Mouse (Mus musculus) kidney, postnatal 4 days (tissue): ENCODE measurements at regions not wholly inside any gene's neighbourhood (a gene's known extent, or its start where the extent isn't known, plus 50 kb on each side); places are given as distances from the start of the nearest gene placed in this dataset.

Source experiments
- DNase-seq, 2 experiments: peaks; one replicate each; pipeline ENCODE4 v3.0.0; 2021; ENCODE audit warnings: mixed read lengths in 2 of 2

GRCm38 (mm10) chr8:78877423-78877822 is 56.5 kb upstream of the Lsm6 start:
- no peak for DNase-seq

GRCm38 (mm10) chr8:78889708-78890107 is 68.8 kb upstream of the Lsm6 start:
- DNase-seq, result no peak

DNA sequence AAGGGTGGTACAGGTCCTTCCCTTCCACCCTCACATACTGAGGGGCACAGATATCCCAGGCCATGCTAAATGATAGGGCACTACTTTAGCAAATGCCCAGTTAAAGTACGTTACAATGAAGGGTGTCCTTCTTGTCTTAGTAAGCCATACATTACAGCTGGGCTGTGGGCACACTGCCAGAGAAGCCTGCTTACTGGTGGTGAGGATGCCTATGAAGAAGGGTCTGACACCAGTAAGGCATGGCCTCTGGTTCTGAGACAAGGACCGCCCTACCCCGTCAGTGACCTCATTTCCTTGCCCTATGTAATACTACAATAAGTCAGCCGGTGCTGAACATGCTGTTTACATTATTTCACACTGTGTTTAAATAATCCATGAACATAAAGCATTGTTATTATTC is 69.6 kb upstream of the Lsm6 start:
- DNase-seq, result no peak

- peak; percentile 79 to 81 for DNase-seq
Observed at GRCm38 (mm10) chr8:78899887-78900286, 78.9 kb upstream of the Lsm6 start.

- no peak for DNase-seq
Observed at GRCm38 (mm10) chr8:78903034-78903433, 82.1 kb upstream of the Lsm6 start.

DNA sequence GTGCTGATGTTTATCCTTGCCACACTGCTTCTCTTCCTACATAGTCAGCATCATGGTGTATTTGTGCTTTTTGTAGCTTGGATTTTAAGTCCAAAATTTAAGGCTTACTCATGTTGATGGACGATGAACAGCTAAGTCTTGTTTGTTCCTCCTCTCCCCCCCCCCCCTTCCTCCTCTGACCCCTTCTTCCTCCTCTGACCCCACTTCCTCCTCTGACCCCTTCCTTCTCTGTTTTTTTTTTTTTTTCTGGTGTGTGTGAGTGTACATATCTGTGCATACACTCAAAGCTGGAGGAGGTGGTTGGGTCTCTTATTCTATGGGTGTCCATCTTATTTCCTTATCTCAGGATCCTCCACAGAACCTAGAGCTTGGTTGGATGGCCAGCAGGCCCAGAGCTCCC is 87.0 kb upstream of the Lsm6 start:
- DNase-seq, result no peak

GRCm38 (mm10) chr8:78911288-78911873 is 90.4 kb upstream of the Lsm6 start:
- peak in 1 of 2 experiments; percentile 4 for DNase-seq

GRCm38 (mm10) chr8:78912470-78912869 is 91.5 kb upstream of the Lsm6 start:
- no peak for DNase-seq

DNA sequence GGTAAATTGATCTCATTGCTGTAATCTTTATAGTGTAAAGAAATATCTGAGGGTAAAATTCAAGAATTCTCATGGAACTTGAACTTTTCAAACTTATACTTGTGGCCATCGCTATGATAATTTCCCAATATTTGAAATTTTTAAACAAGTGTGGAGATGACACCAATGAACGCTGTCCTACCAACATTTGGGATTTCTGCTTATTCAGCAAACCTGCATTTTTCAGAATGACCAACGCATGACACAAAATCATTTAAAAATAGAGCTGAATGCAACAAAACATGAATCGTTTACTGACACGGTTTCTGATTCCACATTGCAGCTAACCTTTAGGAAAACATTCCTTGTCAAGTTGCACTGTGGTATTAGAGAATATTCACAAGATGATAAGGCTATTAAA is 92.9 kb upstream of the Lsm6 start:
- DNase-seq, result no peak

DNA sequence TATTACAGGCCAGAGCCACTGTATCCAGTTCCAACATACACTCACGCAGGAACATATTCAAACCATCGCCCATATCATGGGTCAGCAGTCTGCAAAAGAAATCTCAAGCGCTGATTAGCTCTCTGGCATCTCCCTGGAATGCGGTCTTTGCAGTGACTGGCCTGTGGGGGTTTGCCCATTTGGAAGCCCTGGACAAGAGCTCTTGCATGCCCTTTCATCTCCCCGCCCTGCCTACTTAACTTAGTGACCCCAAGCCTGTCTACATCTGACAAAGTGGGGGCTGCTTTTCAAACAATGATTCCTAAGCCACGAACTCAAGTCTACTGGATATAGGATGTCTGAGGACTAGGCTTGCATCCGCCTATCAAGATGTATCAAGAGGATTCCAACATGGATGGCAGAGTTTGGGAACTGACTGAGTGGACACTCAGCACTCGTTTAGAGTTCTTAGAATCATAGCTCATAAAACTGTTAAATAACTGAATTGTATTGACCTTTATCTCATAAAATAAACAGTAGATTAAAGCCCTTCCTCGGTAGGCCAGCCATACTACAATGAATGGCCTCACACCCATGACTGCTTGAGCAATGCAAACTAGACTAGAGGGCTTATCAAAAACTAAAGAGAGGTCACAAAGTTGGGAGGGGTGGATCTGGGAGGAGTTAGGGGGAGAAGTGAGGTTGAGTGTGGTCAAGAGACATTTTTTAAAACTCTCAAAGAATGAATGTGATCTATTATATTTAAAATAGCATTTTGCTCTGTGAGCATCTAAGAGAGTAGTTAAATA is 97.4 kb upstream of the Zfp827 start:
- DNase-seq, result peak in 1 of 2 experiments; percentile 6

- DNase-seq, result no peak
Observed at GRCm38 (mm10) chr8:78932069-78932468, 96.2 kb upstream of the Zfp827 start.

GRCm38 (mm10) chr8:78940049-78940448 is 88.2 kb upstream of the Zfp827 start:
- no peak for DNase-seq

DNA sequence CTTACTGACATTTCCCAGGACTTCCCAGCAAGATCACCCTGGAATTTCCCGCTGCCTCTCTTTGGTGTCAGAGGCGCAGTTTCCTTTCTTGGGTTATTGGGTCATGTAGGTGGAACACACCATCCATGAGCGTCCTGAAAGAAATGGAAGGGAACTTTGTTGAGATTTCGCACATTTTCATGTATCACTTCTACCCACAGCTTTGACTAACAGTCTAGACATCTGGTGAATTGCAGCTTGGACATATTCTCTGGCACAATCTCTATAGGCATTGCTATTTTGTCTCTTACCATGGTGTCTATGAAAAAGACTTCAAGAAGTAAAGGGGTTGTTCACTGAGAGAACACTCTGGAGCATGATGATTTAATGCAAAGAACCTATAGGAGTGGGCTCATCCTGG is 86.7 kb upstream of the Zfp827 start:
- DNase-seq, result no peak

DNA sequence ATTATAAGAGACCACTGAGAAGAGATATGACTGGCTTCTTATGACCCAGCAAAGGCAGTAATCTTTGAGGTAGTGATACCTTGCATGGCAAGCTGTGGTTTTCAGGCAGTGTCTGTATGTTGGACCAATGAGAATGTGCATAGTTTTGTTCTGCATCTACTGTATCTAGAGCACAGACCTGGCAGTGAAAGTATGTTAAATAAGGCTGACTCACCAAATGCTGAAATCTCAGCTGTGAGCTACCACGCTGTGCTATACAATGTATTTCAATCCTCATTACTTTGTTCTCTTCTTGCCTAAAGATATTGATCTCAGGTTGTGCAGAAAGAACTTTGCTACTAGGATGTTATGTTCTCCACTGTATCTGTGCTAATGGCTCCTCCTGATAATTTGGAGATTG is 83.9 kb upstream of the Zfp827 start:
- no peak for DNase-seq

DNA sequence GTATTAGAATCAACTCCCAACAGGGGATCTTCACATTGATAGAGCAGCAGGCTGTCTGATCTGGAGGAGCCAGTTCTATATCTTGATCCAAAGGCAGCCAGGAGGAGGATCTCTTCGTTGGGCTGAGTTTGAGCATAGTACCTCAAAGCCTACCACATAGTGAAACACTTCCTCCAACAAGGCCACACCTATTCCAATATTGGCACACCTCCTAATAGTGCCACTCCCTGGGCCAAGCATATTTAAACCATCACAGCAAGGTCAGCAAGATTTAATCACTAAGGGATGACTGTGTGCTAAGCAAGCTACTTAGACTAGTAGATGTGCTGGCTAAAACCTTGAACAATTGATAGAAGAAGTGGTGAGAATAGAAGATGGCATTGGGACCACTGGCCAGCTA is 82.6 kb upstream of the Zfp827 start:
- no peak for DNase-seq

DNA sequence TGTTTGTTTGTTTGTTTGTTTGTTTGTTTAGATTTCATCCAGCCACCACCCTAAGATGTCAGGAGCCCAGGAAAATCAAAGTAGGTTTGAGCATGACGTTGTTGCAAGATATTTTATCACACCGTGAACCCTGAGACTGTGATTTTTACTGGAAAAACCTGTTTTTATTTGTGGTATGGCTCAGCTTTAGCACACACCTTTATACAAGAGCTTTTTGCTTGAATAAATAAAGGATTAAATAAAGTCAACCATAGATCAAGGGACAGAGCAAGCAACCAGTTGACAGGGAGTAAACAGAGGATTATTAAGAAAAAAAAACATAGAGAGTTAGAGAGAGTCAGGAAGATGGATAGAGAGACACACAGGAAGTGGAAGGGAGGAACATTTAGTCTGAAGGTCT is 82.2 kb upstream of the Zfp827 start:
- no peak for DNase-seq

DNA sequence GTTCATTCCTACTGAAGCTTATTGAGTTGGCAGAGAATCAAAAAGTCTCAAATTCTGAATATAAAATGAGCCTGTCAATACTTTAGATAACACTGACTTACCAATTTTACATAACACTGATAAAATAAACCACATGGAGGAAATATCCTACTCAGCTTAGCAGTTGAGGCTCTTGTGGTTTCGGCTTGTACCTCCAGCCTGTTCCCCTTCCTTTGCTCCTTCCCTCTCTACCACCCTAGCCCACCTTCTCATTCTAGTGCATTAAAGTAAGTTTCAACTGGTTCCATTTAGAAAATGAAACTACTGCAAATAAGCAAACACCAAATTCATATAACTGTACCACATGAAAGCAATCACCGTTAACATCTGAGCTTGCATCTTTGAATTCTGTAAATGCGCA is 53.2 kb upstream of the Zfp827 start:
- DNase-seq, result no peak
